ENCODE assay signal across 31 mouse cellular contexts in genomic region chr8:110270659-110271058, GRCm38 (mm10). TPM values are rescaled to one million over a fixed set of nuclear protein-coding genes. Genes with fewer than 3 reads are reported as not detected.
A peak's percentile ranks its signal among the peaks of the same experiment; 100 is the strongest.
DNase-seq lines count a peak whose midpoint lies in the region; ATAC-seq lines count a peak whose summit lies in the region.
"Had no signal": no experiment of that assay in that cellular context is flagged by ENCODE, and none has a peak within 500 bp of the region (broad histone marks: within the 10 kb centered on the region; RNA-seq: fewer than 3 reads in every experiment).

No protein-coding gene starts in this region.

- H3K4me1 ChIP-seq in heart, embryonic 11.5 days (ENCODE audit: control insufficient read depth, insufficient read depth, low read length), result no peaks in the 10 kb centered on the region
- H3K4me1 ChIP-seq in heart, embryonic 10.5 days, result peaks cover 14% of the 10 kb centered on the region

- no peak overlapping the region for H3K4me2 ChIP-seq in heart, embryonic 11.5 days
- H3K4me2 ChIP-seq: heart, embryonic 15.5 days; intestine, embryonic 15.5 days had no signal

- H3K9ac ChIP-seq in heart, embryonic 11.5 days (ENCODE audit: low read depth, low read length), result no peak overlapping the region
- H3K9ac ChIP-seq: forebrain, postnatal 0 days; heart, embryonic 15.5 days; intestine, embryonic 15.5 days; liver, embryonic 14.5 days had no signal

- H3K27ac ChIP-seq in heart, embryonic 11.5 days (ENCODE audit: low read depth, low read length), result no peak overlapping the region
- no peak overlapping the region for H3K27ac ChIP-seq in heart, embryonic 10.5 days
- H3K27ac ChIP-seq: heart, embryonic 15.5 days; hindbrain, postnatal 0 days; intestine, embryonic 15.5 days; liver, embryonic 14.5 days; macrophage had no signal

- no peaks in the 10 kb centered on the region for H3K9me3 ChIP-seq in heart, embryonic 11.5 days (replicated peaks; ENCODE audit: control insufficient read depth, low read length)
- no peaks in the 10 kb centered on the region for H3K9me3 ChIP-seq in heart, embryonic 10.5 days
- H3K9me3 ChIP-seq: heart, embryonic 15.5 days; intestine, embryonic 15.5 days had no signal

- no peak for ATAC-seq in heart, embryonic 11.5 days (replicated peaks; ENCODE audit: insufficient number of reproducible peaks, low FRiP score, low TSS enrichment)
- ATAC-seq: forebrain, postnatal 0 days; hindbrain, postnatal 0 days; intestine, embryonic 15.5 days had no signal

- H3K27me3 ChIP-seq in heart, embryonic 11.5 days (ENCODE audit: control insufficient read depth, insufficient read depth, low read length), result no peaks in the 10 kb centered on the region
- no peaks in the 10 kb centered on the region for H3K27me3 ChIP-seq in heart, embryonic 10.5 days (ENCODE audit: insufficient read depth, poor library complexity, severe bottlenecking)
- H3K27me3 ChIP-seq: intestine, embryonic 15.5 days had no signal

- 70% methylated on average over 4 of the region's 4 CpGs for WGBS in heart, embryonic 11.5 days (ENCODE audit: insufficient replicate concordance)
- 74% methylated on average over 4 of the region's 4 CpGs for WGBS in heart, embryonic 10.5 days

- H3K36me3 ChIP-seq in heart, embryonic 11.5 days (ENCODE audit: control insufficient read depth, insufficient read depth, low read length), result no peaks in the 10 kb centered on the region
- no peaks in the 10 kb centered on the region for H3K36me3 ChIP-seq in heart, embryonic 10.5 days
- H3K36me3 ChIP-seq: G1E; heart, embryonic 15.5 days; intestine, embryonic 15.5 days had no signal

- H3K4me3 ChIP-seq in heart, embryonic 11.5 days (ENCODE audit: low read depth, low read length), result no peak overlapping the region
- no peak overlapping the region for H3K4me3 ChIP-seq in heart, embryonic 10.5 days
- H3K4me3 ChIP-seq: erythroblast, embryonic 14.5 days; heart, embryonic 15.5 days; intestine, embryonic 15.5 days had no signal

- peak; percentile 84 for DNase-seq in heart, adult 11 months
- DNase-seq in heart, postnatal 4 days, result peak; percentile 6
- DNase-seq in heart, embryonic 10.5 days (ENCODE audit: low spot score), result no peak
- DNase-seq in cerebellum, adult 9-11 months, result peak; percentile 68
- DNase-seq in layer of hippocampus, adult 9-10 months (ENCODE audit: low spot score), result no peak
- no peak for DNase-seq in kidney, postnatal 25 days
- DNase-seq in ovary, adult 18-20 months (ENCODE audit: low spot score), result no peak
- DNase-seq: adrenal gland, adult 8-10 months; forebrain, postnatal 0 days; gastrocnemius, postnatal 10 days; kidney, adult 2 months; kidney, postnatal 4 days; layer of hippocampus, postnatal 36 days; liver; lung, adult 2 months; lung, postnatal 10 days; midbrain, embryonic 14.5 days; spleen, adult 18-20 months; thymus, postnatal 14 days had no signal

RNA-seq across cellular contexts. Expression of gene Hydin, which starts 3.9 kb away (rescaled TPM):
- polyA plus RNA-seq in heart, embryonic 11.5 days (2014; fragmentation: Nextera tagmentation; extraction: Ambion mirVana), result 0.14 and 0.28 TPM in 2 replicates
- total RNA-seq in heart, postnatal 4 days (2021), result under 1 TPM; 0.14 to 0.16 TPM
- 0.06 and 0.14 TPM in 2 replicates for polyA plus RNA-seq in heart, embryonic 10.5 days (2016; fragmentation: Nextera tagmentation; extraction: Ambion mirVana)
- total RNA-seq: common myeloid progenitor, adult 5-6 weeks; megakaryocyte-erythroid progenitor cell, adult 5-6 weeks; monocyte, adult 5-6 weeks had no signal
- polyA plus RNA-seq: G1E; limb, embryonic 11.5 days; macrophage had no signal

RNA-seq across cellular contexts. Expression of gene Cmtr2, which starts 55.2 kb away (rescaled TPM):
- 5.6 and 6.7 TPM in 2 replicates for polyA plus RNA-seq in heart, embryonic 11.5 days (2014; fragmentation: Nextera tagmentation; extraction: Ambion mirVana)
- 1 to 10 TPM; 3.9 to 4.5 TPM for total RNA-seq in heart, postnatal 4 days (2021)
- 6.4 and 7.6 TPM in 2 replicates for polyA plus RNA-seq in heart, embryonic 10.5 days (2016; fragmentation: Nextera tagmentation; extraction: Ambion mirVana)

Comparison
In these comparisons a context has a peak if more than half of its experiments do, and no peak if none do; other contexts are left out.
1. DNase-seq: peak in heart, adult 11 months (single experiment), heart, postnatal 4 days (single experiment) and cerebellum, adult 9-11 months (single experiment); none in heart, embryonic 10.5 days (single experiment), layer of hippocampus, adult 9-10 months (single experiment), kidney, postnatal 25 days (0 of 2) and ovary, adult 18-20 months (single experiment).